Mouse (Mus musculus) stomach, adult 2 months (tissue): ENCODE results near the gene Smok3b. TPM values are rescaled to one million over a fixed set of nuclear protein-coding genes. Genes with fewer than 3 reads are reported as not detected.

Source experiments
- polyA plus RNA-seq: library from polyadenylated mRNA; depleted of rRNA; stranded (reverse); fragments of >200 nt; gene quantifications from 2 replicates; pipeline ENCODE4 v1.2.3, GENCODE M21; 2012; rRNA removed

The Smok3b gene
- not detected in 2 replicates for polyA plus RNA-seq

GRCm38 (mm10) chr5:138020961-138021479 is at the start of gene Smok3b, which contains the start of gene Smok3a:
Gene Smok3b, plus strand, starts transcription at chr5:138021429.
Gene Smok3a, plus strand, starts transcription at chr5:138021261.

DNA sequence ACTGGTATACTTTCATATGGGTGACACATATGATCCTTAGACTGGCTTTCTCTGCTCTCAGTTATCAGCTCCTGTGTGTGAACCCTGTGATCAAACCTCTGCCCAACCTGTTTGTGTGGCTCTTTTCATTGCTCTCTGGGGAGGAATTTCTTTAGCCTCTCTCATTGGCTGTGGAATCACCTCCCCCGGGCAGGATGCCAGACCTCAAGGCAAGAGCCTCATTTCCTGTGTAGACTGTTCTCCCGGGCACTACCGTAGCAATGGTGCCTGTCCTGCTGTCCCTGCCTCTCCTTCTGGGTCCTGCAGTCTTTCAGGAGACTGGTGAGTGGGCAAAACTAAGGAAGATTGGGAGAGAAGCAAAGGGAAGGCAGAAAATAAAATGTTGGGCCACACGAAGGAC is 39.9 kb upstream of the Smok3b start, which contains the start of gene Azgp1:
Gene Azgp1 (plus strand): TSS at position 221 of the 400 bp plus-strand sequence.

GRCm38 (mm10) chr5:138052894-138053293 is 31.7 kb downstream of the Smok3b start, which contains the start of gene Smok3c:
Gene Smok3c, plus strand, starts transcription at chr5:138053194.

GRCm38 (mm10) chr5:138084996-138085395 is 63.8 kb downstream of the Smok3b start, which contains the start of gene Zkscan1:
Gene Zkscan1, plus strand, starts transcription at chr5:138085084.

Other genes with a start within 250 kb of the Smok3b start
- gene Ppp1r35, start 242.6 kb upstream of the Smok3b start, polyA plus RNA-seq = 33.3 and 51.9 TPM in 2 replicates
- gene Mepce, start 233.8 kb upstream of the Smok3b start, polyA plus RNA-seq = 9.1 and 12.3 TPM in 2 replicates
- 0.03 and 0.16 TPM in 2 replicates for gene Zcwpw1, start 233.6 kb upstream of the Smok3b start, polyA plus RNA-seq
- 0.38 and 1.1 TPM in 2 replicates for gene Pilra, start 185.1 kb upstream of the Smok3b start, polyA plus RNA-seq
- gene Pilrb1, start 163.3 kb upstream of the Smok3b start, polyA plus RNA-seq = 1.5 and 2.7 TPM in 2 replicates
- 0.54 and 1.1 TPM in 2 replicates for gene Pilrb2, start 149.6 kb upstream of the Smok3b start, polyA plus RNA-seq
- gene Cyp3a13, start 99.8 kb upstream of the Smok3b start, polyA plus RNA-seq = 0.75 and 0.96 TPM in 2 replicates
- 0.04 and 0.17 TPM in 2 replicates for gene Gjc3, start 58.3 kb upstream of the Smok3b start, polyA plus RNA-seq
- 0.29 and 0.66 TPM in 2 replicates for gene Azgp1, start 39.9 kb upstream of the Smok3b start, polyA plus RNA-seq
- gene Smok3a, start 168 bp upstream of the Smok3b start, polyA plus RNA-seq = not detected in 2 replicates
- gene Smok3c, start 31.8 kb downstream of the Smok3b start, polyA plus RNA-seq = not detected in 2 replicates
- 0.51 and 0.96 TPM in 2 replicates for gene Zkscan1, start 63.7 kb downstream of the Smok3b start, polyA plus RNA-seq
- gene Zscan21, start 95.5 kb downstream of the Smok3b start, polyA plus RNA-seq = 1.8 and 2.3 TPM in 2 replicates
- 0.71 and 4.4 TPM in 2 replicates for gene Zfp113, start 134.3 kb downstream of the Smok3b start, polyA plus RNA-seq
- gene Cops6, start 139.6 kb downstream of the Smok3b start, polyA plus RNA-seq = 27.9 and 34.4 TPM in 2 replicates
- gene Ap4m1, start 150.6 kb downstream of the Smok3b start, polyA plus RNA-seq = 14.2 and 21.4 TPM in 2 replicates
- 11.0 and 11.9 TPM in 2 replicates for gene Mcm7, start 151.0 kb downstream of the Smok3b start, polyA plus RNA-seq
- 25.5 and 27.1 TPM in 2 replicates for gene Taf6, start 166.0 kb downstream of the Smok3b start, polyA plus RNA-seq
- 0.42 and 0.67 TPM in 2 replicates for gene Cnpy4, start 166.1 kb downstream of the Smok3b start, polyA plus RNA-seq
- gene Mblac1, start 172.9 kb downstream of the Smok3b start, polyA plus RNA-seq = 1.9 and 4.5 TPM in 2 replicates
- 0.24 and 0.51 TPM in 2 replicates for gene Nxpe5, start 204.5 kb downstream of the Smok3b start, polyA plus RNA-seq
- gene Lamtor4, start 234.1 kb downstream of the Smok3b start, polyA plus RNA-seq = 86.0 and 110 TPM in 2 replicates
- 38.2 and 49.6 TPM in 2 replicates for gene BC037034, start 242.6 kb downstream of the Smok3b start, polyA plus RNA-seq